Mouse (Mus musculus): Measurements from ENCODE around the gene Fam131c. TPM values are rescaled to one million over a fixed set of nuclear protein-coding genes. Genes with fewer than 3 reads are reported as not detected.

The Fam131c gene
- total and polyA plus RNA-seq, 2 experiments, result 0.46 to 10.3 TPM

DNA sequence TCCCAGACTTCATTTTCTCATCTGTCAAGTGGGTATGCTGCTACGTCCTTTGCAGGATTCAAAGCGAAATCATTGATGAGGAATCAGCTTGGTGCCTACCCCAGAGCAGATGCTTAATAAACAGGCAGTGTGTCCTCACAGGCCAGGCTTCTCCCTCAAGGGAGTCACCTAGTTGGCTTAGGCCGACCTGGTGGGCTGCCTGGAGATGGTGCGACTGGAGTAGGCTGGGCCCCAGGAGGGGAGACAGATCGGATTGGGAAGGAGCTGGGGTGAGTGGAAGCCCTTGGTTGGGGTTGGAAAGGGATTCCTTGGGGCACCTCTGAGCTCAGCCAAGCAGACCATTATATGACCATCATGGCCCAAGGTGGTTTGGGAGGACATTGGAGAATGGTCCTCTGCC, 4.4 kb downstream of the Fam131c start:
- no peaks in the 10 kb centered on the region for H3K27me3 ChIP-seq (ENCODE audit: control insufficient read depth, insufficient read depth, low read length)
- 95% methylated on average over 5 of the region's 5 CpGs for WGBS
- no peaks in the 10 kb centered on the region for H3K79me2 ChIP-seq (ENCODE audit: control insufficient read depth, insufficient read depth, low read length)
- no peak overlapping the region for H3K27ac ChIP-seq (replicated peaks; ENCODE audit: insufficient read depth, low read depth, low read length)
- no peak overlapping the region for H3K9ac ChIP-seq (ENCODE audit: low read depth, low read length)
- H3K4me3 ChIP-seq (ENCODE audit: insufficient read depth, low read depth, low read length), result no peak overlapping the region
- no peaks in the 10 kb centered on the region for H3K36me3 ChIP-seq (ENCODE audit: control insufficient read depth, insufficient read depth, low read length)
- TF ChIP-seq POLR2A (IDR thresholded peaks at IDR 0.05; ENCODE audit: extremely low read depth, insufficient read depth, low read length) (no peak), CTCF (IDR thresholded peaks at IDR 0.05; ENCODE audit: low read depth, low read length) (no peak)
- H3K4me1 ChIP-seq (ENCODE audit: control insufficient read depth, insufficient read depth, low read length), result peaks cover 2% of the 10 kb centered on the region
- no peak for DNase-seq (ENCODE audit: extremely low read depth, low read depth, low spot score)

DNA sequence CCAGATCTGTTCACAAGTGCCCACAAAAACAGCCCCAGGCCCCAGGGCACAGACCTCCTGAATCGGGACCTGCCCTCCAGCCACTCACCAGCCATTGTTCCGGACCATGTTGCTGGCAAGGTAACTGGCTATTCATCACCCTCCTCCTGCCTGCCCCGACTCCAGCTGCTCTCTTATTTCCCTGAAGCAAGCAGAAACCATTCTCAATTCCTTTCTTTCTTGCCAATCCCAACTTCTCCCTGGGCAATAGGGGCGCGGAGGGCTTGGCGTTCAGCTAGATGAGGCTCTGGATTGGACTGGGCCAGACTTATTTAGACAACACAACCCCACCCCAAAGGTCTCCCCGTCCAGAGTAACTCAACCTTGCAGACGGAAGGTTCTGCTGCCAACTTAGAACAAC, 11.7 kb downstream of the Fam131c start:
- Histone ChIP-seq H3K79me2 (ENCODE audit: control insufficient read depth, insufficient read depth, low read length) (no peaks in the 10 kb centered on the region), H3K4me3 (ENCODE audit: insufficient read depth, low read depth, low read length) (no peak overlapping the region), H3K27ac (replicated peaks; ENCODE audit: insufficient read depth, low read depth, low read length) (no peak overlapping the region), H3K9ac (ENCODE audit: low read depth, low read length) (no peak overlapping the region), H3K36me3 (ENCODE audit: control insufficient read depth, insufficient read depth, low read length) (no peaks in the 10 kb centered on the region), H3K4me1 (ENCODE audit: control insufficient read depth, insufficient read depth, low read length) (no peaks in the 10 kb centered on the region), H3K27me3 (ENCODE audit: control insufficient read depth, insufficient read depth, low read length) (no peaks in the 10 kb centered on the region)
- no peak for TF ChIP-seq CTCF (IDR thresholded peaks at IDR 0.05; ENCODE audit: low read depth, low read length)
- TF ChIP-seq POLR2A (IDR thresholded peaks at IDR 0.05; ENCODE audit: extremely low read depth, insufficient read depth, low read length), result no peak
- no peak for DNase-seq (ENCODE audit: extremely low read depth, low read depth, low spot score)
- 88% methylated on average over 8 of the region's 8 CpGs for WGBS

DNA sequence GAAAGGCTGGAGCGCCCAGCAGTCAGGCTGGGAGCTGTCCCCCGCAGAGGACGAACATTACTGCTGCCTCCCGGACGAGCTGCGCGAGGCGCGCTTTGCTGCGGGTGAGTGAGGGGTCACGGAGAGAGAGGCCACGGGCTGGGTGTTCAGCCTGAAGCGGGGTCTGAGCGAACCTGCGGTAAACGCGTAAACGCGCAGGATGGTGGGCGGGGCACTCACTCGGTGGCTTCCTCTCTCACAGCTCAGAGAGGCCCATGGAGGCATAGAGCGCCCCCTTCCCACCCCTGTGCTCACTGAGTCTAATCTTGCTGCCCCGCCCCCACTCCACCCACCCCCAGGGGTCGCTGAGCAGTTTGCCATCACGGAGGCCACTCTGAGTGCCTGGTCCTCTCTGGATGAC, 14.4 kb downstream of the Fam131c start:
- H3K36me3 ChIP-seq (ENCODE audit: control insufficient read depth, insufficient read depth, low read length), result no peaks in the 10 kb centered on the region
- no peak overlapping the region for H3K9ac ChIP-seq (ENCODE audit: low read depth, low read length)
- no peak for TF ChIP-seq POLR2A (IDR thresholded peaks at IDR 0.05; ENCODE audit: extremely low read depth, insufficient read depth, low read length)
- TF ChIP-seq CTCF (IDR thresholded peaks at IDR 0.05; ENCODE audit: low read depth, low read length), result no peak
- 33% methylated on average over 25 of the region's 25 CpGs for WGBS
- H3K4me1 ChIP-seq (ENCODE audit: control insufficient read depth, insufficient read depth, low read length), result no peaks in the 10 kb centered on the region
- no peaks in the 10 kb centered on the region for H3K79me2 ChIP-seq (ENCODE audit: control insufficient read depth, insufficient read depth, low read length)
- no peak overlapping the region for H3K27ac ChIP-seq (replicated peaks; ENCODE audit: insufficient read depth, low read depth, low read length)
- no peak overlapping the region for H3K4me3 ChIP-seq (ENCODE audit: insufficient read depth, low read depth, low read length)
- no peaks in the 10 kb centered on the region for H3K27me3 ChIP-seq (ENCODE audit: control insufficient read depth, insufficient read depth, low read length)
- no peak for DNase-seq (ENCODE audit: extremely low read depth, low read depth, low spot score)

DNA sequence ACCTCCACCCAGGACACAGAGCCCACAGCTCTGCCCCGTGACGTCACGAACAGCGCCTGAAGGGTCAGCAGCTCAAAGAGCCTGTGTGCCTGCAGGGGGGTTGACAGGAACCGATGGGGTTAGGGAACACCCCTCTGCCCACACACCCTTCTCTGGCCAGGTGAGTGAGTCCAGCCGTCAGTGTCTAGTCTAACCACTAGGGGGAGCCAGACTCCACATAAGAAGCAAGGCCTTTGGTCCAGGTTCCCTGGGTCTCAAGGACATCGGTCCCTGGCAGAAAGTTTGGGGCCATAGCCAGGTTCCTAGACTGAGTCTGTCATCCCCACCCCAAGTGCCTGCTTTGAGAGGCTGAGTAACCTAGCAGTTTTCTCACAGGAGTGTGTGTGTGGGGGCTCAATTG, 17.3 kb downstream of the Fam131c start:
- Histone ChIP-seq H3K36me3 (ENCODE audit: control insufficient read depth, insufficient read depth, low read length) (no peaks in the 10 kb centered on the region), H3K27me3 (ENCODE audit: control insufficient read depth, insufficient read depth, low read length) (no peaks in the 10 kb centered on the region)
- peak; percentile 67 for DNase-seq (ENCODE audit: extremely low read depth, low read depth, low spot score)

DNA sequence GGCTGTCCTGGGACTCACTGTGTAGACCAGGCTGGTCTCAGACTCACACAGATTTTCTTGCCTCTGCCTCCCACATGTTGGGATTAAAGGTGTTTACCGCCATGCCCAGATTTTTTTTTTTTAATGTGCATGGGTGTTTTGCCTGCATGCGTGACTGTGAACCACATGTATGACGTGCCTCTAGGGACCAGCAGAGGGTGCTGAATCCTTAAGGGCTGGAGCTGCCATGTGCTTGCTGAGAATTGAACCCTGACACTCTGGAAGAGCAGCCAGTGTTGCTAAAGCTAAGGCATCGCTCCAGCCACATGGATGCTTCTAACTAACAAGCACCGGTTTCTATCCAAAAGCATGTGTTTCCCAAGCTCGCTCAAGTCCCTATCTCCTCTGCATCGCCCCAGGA, 18.1 kb downstream of the Fam131c start:
- Histone ChIP-seq H3K27me3 (ENCODE audit: control insufficient read depth, insufficient read depth, low read length) (no peaks in the 10 kb centered on the region), H3K79me2 (ENCODE audit: control insufficient read depth, insufficient read depth, low read length) (no peaks in the 10 kb centered on the region), H3K27ac (replicated peaks; ENCODE audit: insufficient read depth, low read depth, low read length) (no peak overlapping the region), H3K4me1 (ENCODE audit: control insufficient read depth, insufficient read depth, low read length) (no peaks in the 10 kb centered on the region), H3K4me3 (ENCODE audit: insufficient read depth, low read depth, low read length) (no peak overlapping the region), H3K36me3 (ENCODE audit: control insufficient read depth, insufficient read depth, low read length) (no peaks in the 10 kb centered on the region), H3K9ac (ENCODE audit: low read depth, low read length) (no peak overlapping the region)
- no peak for DNase-seq (ENCODE audit: extremely low read depth, low read depth, low spot score)
- 83% methylated on average over 7 of the region's 7 CpGs for WGBS
- TF ChIP-seq CTCF (IDR thresholded peaks at IDR 0.05; ENCODE audit: low read depth, low read length), result no peak
- no peak for TF ChIP-seq POLR2A (IDR thresholded peaks at IDR 0.05; ENCODE audit: extremely low read depth, insufficient read depth, low read length)

More for the DNA sequence above, 17.3 kb downstream of the Fam131c start:
- Histone ChIP-seq H3K4me3 (ENCODE audit: insufficient read depth, low read depth, low read length) (no peak overlapping the region), H3K9ac (ENCODE audit: low read depth, low read length) (no peak overlapping the region), H3K79me2 (ENCODE audit: control insufficient read depth, insufficient read depth, low read length) (no peaks in the 10 kb centered on the region), H3K27ac (replicated peaks; ENCODE audit: insufficient read depth, low read depth, low read length) (no peak overlapping the region), H3K4me1 (ENCODE audit: control insufficient read depth, insufficient read depth, low read length) (no peaks in the 10 kb centered on the region)
- TF ChIP-seq POLR2A (IDR thresholded peaks at IDR 0.05; ENCODE audit: extremely low read depth, insufficient read depth, low read length) (no peak), CTCF (IDR thresholded peaks at IDR 0.05; ENCODE audit: low read depth, low read length) (peak; percentile 92)
- WGBS, result 2% methylated on average over 7 of the region's 7 CpGs

DNA sequence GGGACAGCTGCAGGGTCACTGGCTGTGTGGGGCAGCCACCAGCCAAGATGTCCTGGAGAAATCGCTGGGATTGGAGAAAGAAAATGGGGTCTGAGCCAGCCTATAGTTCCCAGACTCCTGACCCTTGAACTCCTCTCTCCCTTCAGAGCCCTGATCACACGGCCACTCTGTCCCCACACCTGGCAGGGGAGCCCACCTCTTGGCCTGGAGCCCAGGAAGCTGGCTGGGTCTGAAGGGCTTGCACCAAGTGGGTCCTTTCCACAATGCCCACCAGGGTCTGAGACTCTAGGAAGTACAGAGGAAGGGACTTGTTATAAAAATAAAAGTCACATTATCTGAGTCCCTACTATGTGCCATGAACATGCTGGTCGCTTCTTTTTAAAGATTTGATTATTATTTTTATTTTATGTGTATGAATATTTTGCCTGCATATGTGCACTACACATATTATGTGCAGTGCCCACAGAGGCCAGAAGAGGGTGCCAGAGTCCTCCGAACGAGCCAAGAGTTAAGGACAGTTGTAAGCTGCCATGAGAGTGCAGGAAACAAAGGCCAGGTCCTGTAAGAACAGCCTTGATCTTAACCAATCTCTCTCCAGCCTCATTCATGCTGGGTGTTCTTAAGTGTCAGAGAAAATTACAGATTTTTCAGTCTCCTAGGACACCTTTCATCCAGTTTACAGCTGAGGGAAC, 19.2 kb downstream of the Fam131c start:
- no peaks in the 10 kb centered on the region for H3K36me3 ChIP-seq (ENCODE audit: control insufficient read depth, insufficient read depth, low read length)
- no peaks in the 10 kb centered on the region for H3K27me3 ChIP-seq (ENCODE audit: control insufficient read depth, insufficient read depth, low read length)
- TF ChIP-seq CTCF (IDR thresholded peaks at IDR 0.05; ENCODE audit: low read depth, low read length) (peak; percentile 80), POLR2A (IDR thresholded peaks at IDR 0.05; ENCODE audit: extremely low read depth, insufficient read depth, low read length) (no peak)
- H3K9ac ChIP-seq (ENCODE audit: low read depth, low read length), result no peak overlapping the region
- no peaks in the 10 kb centered on the region for H3K4me1 ChIP-seq (ENCODE audit: control insufficient read depth, insufficient read depth, low read length)
- H3K4me3 ChIP-seq (ENCODE audit: insufficient read depth, low read depth, low read length), result no peak overlapping the region
- peak; percentile 63 for DNase-seq (ENCODE audit: extremely low read depth, low read depth, low spot score)
- H3K79me2 ChIP-seq (ENCODE audit: control insufficient read depth, insufficient read depth, low read length), result no peaks in the 10 kb centered on the region
- H3K27ac ChIP-seq (replicated peaks; ENCODE audit: insufficient read depth, low read depth, low read length), result no peak overlapping the region
- 18% methylated on average over 5 of the region's 5 CpGs for WGBS

All from liver, adult 2 months (tissue).